Mouse (Mus musculus): ENCODE results near the gene Ntm. TPM values are rescaled to one million over a fixed set of nuclear protein-coding genes. Genes with fewer than 3 reads are reported as not detected.

Gene Ntm
- total RNA-seq, 2 experiments from 2014 or later: 2.2 to 2.7 TPM

DNA sequence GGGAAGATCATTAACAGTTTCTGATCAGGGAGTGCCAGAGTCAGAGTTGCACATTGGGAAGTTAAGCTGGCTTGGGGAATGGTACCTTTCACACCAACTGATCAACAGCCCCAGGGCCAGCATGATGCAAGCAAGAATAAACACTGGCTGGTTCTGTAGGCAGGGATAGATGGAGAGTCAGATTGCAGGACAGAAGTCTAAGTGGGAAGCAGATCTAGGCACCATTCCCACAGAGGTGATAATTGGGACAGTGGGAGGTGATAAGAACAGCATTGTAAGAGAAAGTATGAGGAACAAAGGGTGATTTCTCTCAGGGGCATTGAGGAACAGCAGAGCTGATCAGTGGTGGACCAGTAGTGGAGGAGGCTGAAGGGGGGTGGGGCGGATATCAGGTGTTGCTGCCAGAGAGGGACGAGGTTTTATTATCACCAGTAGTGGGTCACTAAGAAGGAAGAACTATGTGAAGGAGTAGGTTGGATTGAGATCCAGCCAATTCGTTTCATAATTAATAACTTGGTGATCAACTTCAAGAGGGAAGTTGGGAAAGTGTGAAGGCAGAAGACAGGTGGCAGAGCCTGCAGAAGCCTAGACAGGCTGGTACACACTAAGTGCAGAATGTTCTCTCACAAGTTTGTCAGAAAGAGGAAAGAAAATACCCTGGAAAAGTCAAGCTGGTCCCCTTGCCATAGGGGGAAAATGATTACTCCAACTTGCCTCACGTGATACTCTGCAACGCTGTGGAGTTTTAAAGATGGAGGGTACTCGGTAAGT, 431.6 kb downstream of the Ntm start:
- intact Hi-C loops (cut with DNase I): no loop called here
- no peak for DNase-seq (ENCODE audit: low spot score)

DNA sequence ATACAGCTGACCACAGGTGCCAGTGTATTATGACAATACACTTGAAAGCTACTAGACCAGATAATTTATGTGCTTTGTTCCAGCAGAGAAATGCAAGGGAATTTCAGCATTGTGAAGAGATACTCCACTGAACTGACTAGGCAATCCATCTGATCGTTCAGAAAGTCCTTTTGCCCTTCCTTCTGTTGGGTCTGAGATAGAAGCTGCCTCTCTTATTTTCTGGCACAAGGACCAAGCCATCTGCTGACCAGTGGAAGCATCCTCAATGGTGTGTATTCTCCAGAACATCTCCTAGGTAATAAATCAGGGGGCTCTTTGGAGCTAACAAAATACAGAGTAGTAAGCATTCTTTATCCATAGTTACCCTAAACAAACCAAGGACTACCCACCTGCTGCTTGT, 438.8 kb downstream of the Ntm start:
- no peak for DNase-seq (ENCODE audit: low spot score)
- intact Hi-C loops (cut with DNase I): no loop called here

- no peak for DNase-seq (ENCODE audit: low spot score)
- intact Hi-C loops (cut with DNase I): no loop called here
Observed at GRCm38 (mm10) chr9:29523221-29523620, 439.7 kb downstream of the Ntm start.

- intact Hi-C loops (cut with DNase I): no loop called here
- no peak for DNase-seq (ENCODE audit: low spot score)
Observed at GRCm38 (mm10) chr9:29519181-29519580, 443.8 kb downstream of the Ntm start.

DNA sequence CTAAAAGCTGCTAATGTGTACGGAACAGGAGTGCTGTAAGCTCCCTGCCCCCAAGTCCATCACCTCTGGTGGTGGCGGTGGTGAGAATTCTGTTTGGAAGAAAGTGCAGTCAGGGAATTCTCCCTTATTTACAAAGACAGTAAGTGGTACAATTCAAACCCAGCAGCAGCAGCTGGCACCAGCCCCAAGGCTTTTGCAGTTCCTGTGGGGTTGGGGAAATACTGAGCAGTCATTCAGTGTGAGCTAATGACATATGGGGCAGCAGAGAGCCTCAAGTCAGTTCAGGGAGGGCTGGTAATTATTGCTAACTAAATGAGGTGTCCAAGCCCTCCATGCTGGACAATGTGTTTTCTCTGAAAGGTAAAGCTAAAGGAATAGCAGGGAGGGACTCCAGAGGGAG, 446.3 kb downstream of the Ntm start:
- no peak for DNase-seq (ENCODE audit: low spot score)
- intact Hi-C loops (cut with DNase I): no loop called here

DNA sequence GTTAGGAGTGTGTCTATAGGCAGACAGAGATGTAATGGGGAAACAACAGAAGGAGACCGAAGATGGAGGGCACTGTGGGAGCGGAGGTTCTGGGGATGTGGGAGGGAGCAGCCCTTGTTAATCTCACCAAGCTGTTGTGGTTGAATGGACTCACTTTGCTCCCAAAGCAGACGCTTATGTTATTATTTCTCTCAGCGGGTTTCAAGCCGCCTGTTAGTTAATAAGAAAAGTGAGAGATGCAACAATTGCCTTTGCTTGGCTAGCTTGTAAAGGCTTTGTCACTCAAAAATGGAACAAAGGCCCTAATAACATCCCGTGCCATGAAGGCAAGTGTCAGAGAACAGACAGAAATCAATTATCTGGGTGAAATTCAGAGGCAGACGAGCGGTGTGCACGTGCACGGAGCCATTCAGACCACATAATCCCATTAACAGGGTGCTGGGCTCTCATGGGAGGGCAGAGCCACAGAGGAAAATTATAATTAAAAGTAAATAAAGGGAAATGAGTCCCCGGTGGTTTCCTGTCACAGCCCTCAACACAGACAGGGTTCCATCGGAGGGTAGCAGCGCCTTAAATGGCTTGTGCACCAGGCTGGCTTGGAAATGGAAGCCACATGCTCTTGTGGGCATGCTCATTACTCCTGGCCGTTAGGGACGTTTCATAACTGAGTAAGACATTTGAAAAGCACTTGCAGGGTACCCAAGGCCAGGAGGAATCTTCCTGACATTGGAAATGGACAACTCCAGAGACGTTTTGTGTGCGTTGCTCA, 448.2 kb downstream of the Ntm start:
- no peak for DNase-seq (ENCODE audit: low spot score)
- intact Hi-C loops (cut with DNase I): no loop called here

DNA sequence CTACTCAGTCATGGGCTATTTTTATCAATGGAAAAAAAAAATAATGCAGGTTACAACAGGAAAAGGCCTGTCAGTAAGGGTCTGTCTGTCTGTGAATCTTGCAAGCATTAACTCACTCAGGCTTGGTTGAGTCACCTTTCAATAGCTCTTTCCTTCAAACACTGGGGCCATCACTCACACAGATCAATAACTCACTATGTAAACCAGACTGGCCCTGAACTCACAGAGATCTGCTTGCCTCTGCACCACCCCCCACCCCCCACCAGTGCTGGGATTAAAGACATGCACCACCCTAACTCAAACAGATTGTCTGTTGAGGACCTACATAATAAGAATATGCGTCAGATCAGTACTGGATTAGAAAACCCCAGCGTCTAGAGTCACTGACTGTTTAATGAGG, 466.9 kb downstream of the Ntm start:
- intact Hi-C loops (cut with DNase I): no loop called here

GRCm38 (mm10) chr9:29482272-29482671, 480.7 kb downstream of the Ntm start:
- intact Hi-C loops (cut with DNase I): no loop called here
- DNase-seq (ENCODE audit: low spot score): no peak

More for the DNA sequence above, 466.9 kb downstream of the Ntm start:
- DNase-seq (ENCODE audit: low spot score): no peak

DNA sequence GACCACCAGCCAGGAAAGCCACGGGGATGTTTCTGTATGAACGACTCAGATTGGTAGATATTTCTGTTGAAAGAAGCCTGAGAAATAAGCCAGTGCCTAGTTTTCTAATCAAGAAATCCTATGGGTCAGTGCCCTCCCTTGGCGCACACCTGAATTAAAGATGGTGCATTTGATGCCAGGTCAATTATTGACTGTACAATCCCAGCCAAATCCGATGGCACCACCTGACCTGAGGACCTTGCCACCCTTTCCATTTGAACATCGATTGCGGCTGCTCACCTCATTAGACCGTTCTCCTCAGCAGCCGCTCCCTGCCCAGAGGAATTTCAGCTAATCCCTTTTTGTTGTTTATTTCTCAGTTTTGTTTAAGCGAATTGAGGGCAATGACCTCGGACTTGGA, 483.9 kb downstream of the Ntm start:
- no peak for DNase-seq (ENCODE audit: low spot score)
- intact Hi-C loops (cut with DNase I): no loop called here

GRCm38 (mm10) chr9:29477219-29477618, 485.7 kb downstream of the Ntm start:
- intact Hi-C loops (cut with DNase I): no loop called here
- DNase-seq (ENCODE audit: low spot score): no peak

DNA sequence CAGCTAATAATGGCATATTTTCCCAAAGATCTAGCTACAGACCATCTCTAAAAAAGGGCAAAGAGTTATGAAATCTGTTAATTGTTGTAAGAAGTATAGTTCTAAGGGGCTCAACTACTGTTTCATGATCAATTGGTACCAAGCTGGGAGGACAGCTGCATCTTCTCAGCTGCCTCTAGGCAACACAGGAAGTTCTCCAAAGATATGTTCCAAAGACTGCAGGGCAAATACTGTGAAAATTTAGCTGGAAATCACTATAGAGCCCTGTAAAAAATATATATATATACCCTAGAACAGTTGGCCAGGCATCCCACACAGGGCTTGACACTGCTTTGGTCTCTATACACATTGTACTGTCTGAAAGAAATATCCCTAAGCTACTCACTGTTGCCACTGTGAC, 489.5 kb downstream of the Ntm start:
- no peak for DNase-seq (ENCODE audit: low spot score)
- intact Hi-C loops (cut with DNase I): no loop called here

DNA sequence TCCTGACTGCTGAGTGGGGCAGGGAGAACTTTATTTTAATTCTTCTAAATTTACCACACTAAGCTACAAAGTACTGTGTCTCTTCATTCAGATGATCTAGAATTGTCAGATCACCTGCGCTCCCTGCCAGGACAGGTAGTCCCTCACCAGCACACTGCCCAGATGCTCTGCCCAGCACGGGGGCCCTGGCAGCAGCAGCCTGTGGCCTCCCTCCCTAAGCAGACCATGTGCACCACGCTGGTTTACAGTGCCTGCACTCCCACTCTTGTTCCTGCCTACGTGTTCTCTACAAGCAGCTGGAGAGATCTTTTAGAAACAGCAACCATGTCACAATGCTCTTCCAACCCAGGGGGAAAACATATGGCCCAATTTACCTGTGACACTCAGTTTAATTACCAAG, 490.7 kb downstream of the Ntm start:
- intact Hi-C loops (cut with DNase I): no loop called here

GRCm38 (mm10) chr9:29464756-29465155, 498.2 kb downstream of the Ntm start:
- DNase-seq (ENCODE audit: low spot score): no peak
- intact Hi-C loops (cut with DNase I): no loop called here

More for the DNA sequence above, 490.7 kb downstream of the Ntm start:
- DNase-seq (ENCODE audit: low spot score): no peak

DNA sequence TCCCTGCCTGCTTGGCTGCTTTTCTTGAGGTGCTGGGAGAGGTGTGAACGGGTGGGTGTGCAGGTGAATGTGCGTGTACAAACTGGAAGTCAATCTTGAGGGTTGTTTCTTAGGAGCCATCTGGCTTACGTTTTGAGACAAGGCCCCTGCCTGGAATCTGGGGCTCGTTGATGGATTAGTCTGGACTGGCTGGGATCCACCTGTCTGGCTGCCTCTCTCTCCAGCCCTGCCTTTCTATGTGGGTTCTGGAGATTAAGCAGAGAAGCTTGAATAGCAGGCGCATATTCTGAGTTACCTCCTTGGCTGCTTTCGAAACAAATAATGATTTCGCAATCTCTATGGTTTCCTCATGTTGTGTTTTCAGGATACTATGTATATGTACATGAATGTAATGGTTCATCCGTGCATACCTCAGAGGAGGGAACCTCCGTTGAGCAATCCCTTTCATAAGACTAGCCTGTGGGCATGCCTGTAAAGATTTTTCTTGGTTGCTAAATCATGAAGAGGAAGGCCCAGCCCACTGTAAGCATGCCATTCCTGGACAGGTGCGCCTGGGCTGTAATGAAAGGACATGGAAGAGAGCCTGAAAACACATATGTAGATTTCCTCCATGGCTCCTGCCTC, 499.9 kb downstream of the Ntm start:
- intact Hi-C loops (cut with DNase I): no loop called here
- DNase-seq (ENCODE audit: low spot score): no peak

- intact Hi-C loops (cut with DNase I): loop anchor here (1.0 to 5.0 kb wide), 4 partner anchors 49 to 1196 kb away; no protein-coding TSS in a partner anchor
- peak; percentile 3 for DNase-seq (ENCODE audit: low spot score)
Observed at GRCm38 (mm10) chr9:29457976-29458572, 504.9 kb downstream of the Ntm start.

DNA sequence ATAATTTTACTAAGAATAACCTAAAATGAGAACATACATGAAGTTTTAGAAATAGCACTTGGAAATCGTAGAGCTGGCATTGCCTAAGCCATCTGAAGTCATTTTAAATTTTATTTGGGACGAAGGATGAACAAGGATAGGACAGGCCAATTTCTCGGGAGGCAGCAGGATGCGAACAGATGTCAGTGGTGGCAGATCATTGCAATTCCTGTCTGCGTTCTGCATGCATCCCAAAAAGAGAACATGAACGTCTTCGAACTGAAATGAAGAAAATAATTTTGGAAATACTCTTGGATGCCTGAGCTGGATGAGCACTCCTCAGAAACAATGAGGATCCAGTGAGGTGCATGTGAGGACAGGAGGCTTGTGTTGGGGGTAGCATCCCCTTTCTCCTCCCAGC, 506.9 kb downstream of the Ntm start:
- intact Hi-C loops (cut with DNase I): loop anchor here (5.0 kb wide), 2 partner anchors 186 to 1194 kb away; no protein-coding TSS in a partner anchor
- DNase-seq (ENCODE audit: low spot score): no peak

- intact Hi-C loops (cut with DNase I): no loop called here
- DNase-seq (ENCODE audit: low spot score): no peak
Observed at GRCm38 (mm10) chr9:29451232-29451631, 511.7 kb downstream of the Ntm start.

- no peak for DNase-seq (ENCODE audit: low spot score)
- intact Hi-C loops (cut with DNase I): no loop called here
Observed at GRCm38 (mm10) chr9:29444001-29444400, 518.9 kb downstream of the Ntm start.

DNA sequence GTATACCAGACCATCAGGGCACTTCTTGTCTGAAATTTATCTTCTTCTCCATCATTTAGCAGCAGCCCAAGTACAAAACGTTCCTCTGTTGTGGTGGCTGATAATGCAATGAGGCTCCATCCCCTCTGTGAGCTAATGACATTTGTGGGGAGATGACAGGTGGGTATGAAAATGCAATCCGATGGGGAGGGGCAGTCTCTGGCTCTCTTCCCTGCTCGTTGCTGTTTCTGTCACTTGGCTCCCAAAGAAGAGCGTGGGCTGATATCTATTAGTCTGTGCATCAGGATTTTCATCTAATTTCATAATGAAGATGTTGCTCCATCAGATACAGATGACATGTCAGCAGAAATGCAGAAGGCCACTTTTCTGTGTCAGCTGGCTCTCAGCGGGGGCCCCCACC, 523.5 kb downstream of the Ntm start:
- intact Hi-C loops (cut with DNase I): no loop called here
- DNase-seq (ENCODE audit: low spot score): no peak

DNA sequence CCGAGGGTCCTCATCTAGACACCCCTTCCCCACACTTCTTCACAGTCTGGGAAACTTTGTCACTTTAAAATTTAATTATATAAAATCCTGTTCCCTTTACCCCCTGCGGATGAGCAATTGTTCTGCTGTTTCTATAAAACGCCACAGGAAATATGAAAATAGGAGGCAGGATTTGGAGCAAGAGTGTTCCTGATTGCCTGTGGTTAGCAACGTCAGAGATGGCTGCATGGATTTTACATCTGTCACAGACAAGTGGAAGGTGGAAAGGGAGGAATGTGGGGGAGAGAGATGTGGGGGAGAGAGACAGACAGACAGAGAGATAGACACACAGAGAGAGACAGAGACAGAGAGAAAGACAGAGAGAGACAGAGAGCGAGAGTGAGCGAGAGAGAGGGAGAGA, 528.3 kb downstream of the Ntm start:
- intact Hi-C loops (cut with DNase I): no loop called here
- DNase-seq (ENCODE audit: low spot score): no peak
